Mouse (Mus musculus): ENCODE results near the gene Afg3l1. TPM values are rescaled to one million over a fixed set of nuclear protein-coding genes. Genes with fewer than 3 reads are reported as not detected.
A peak's percentile ranks its signal among the peaks of the same experiment; 100 is the strongest.
"Not testable (repeated sequence)": the region's sequence is repeated elsewhere in the genome, so short reads cannot be mapped to it uniquely, and the experiment has no call there.

Gene Afg3l1
- 11.3 to 24.6 TPM (median 14.3 TPM) in 3 replicates for total RNA-seq (2017)

DNA sequence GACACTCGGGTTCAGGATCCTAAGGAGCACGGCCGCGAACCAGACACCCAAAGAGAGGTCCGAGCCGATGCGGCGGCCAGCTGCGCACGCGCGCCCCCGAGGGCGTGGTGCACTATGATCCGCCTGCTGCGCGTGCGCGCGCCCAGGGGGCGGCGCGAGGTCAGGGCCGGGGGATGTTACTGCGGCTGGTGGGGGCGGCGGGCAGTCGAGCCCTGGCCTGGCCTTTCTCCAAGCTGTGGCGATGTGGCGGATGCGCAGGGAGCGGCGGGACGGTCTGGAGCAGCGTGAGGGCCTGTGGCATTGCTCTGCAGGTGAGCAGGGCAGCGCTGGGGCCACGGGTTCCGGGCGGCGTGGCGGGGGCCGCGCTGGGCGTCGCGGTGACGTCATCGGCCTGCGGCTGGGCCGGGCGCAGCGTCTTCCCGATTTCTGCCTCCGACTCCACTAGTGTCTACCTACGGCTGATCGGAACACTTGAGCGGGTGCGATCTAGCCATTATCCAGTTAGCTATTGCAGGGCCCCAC lies at the start of gene Afg3l1:
Afg3l1 (plus strand) TSS at position 167 of the 522 bp plus-strand sequence.
- ATAC-seq (replicated peaks; ENCODE audit: insufficient number of reproducible peaks, low FRiP score, low TSS enrichment, poor library complexity, severe bottlenecking) = peak; percentile 61

DNA sequence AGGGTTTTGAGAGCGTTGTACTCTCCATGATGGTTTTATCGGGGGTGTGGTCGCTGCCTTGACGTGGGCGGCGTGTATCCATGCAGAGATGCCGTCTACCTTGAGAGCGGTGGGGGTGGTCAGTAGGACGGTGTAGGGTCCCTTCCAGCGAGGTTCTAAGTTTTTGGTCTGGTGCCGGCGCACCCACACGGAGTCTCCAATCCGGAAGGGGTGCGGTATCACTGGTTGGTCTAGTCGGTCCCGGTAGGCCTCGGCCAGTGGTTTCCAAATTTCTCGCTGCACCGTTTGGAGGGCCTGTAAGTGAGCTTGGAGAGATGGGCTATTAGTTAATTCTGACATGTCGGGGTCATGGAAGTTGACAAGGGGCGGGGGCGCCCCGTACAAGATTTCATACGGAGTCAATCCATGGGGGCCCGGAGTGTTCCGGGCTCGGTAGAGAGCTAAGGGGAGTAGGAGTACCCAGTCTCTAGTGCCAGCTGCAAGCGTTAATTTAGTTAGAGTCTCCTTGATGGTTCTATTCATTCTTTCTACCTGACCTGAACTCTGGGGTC lies 49.3 kb upstream of the Afg3l1 start:
- ATAC-seq (replicated peaks; ENCODE audit: insufficient number of reproducible peaks, low FRiP score, low TSS enrichment, poor library complexity, severe bottlenecking) = no peak

DNA sequence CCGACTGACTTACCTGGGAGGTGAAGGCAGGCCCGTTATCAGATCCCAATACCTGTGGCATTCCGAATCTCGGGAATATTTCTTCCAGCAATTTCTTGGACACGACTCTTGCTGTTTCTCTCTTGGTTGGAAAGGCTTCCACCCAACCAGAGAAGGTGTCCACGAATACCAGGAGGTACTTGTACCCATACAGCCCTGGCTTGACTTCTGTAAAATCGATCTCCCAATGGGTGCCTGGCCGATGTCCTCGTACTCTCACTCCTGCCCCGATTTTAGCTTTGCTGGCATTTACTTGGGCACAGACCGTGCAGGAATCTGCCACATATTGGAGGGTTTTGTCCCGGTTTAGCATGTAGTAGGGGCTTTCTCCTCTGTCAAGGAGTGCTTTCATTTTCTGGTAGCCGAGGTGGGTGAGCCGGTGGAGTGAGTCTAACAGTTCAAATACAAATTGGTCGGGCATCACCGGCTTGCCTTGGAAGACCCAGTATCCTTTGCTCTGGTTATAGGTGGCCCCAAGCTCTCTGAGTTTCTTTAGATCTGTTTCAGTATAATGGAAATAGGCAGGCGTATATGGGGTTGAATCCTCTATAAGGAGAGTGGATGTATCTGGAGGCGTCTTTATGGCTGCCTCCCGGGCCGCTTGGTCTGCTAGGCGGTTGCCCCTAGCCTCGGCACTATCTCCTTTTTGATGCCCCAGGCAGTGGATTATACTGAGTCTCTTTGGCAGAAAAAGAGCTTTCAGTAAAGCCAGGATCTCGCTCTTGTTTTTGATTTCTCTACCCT lies 48.6 kb upstream of the Afg3l1 start:
- no peak for ATAC-seq (replicated peaks; ENCODE audit: insufficient number of reproducible peaks, low FRiP score, low TSS enrichment, poor library complexity, severe bottlenecking)

DNA sequence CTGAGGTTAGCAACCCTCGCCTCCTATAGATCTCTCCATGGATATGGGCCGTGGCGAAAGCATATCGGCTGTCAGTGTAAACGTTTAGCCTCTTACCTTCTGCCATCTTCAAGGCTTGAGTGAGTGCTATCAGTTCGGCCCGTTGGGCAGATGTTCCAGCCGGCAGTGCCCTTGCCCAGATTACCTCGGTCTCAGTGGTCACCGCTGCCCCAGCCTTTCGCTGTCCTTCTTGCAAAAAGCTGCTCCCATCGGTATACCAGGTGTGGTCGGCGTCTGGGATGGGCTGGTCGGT lies 48.0 kb upstream of the Afg3l1 start:
- ATAC-seq (replicated peaks; ENCODE audit: insufficient number of reproducible peaks, low FRiP score, low TSS enrichment, poor library complexity, severe bottlenecking) = not testable (repeated sequence)

DNA sequence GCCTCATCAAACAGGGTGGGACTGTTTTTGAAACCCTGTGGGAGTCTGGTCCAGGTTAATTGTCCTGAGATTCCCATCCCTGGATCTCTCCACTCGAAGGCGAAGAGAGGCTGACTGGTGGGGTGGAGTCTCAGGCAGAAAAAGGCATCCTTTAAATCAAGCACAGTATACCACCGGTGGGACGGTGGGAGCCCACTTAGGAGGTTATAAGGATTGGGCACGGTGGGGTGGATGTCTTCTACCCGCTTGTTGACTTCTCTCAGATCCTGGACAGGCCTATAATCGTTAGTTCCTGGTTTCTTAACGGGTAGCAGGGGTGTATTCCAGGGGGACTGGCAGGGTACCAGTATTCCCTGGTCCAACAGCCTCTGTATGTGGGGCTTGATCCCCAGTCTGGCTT lies 46.8 kb upstream of the Afg3l1 start:
- not testable (repeated sequence) for ATAC-seq (replicated peaks; ENCODE audit: insufficient number of reproducible peaks, low FRiP score, low TSS enrichment, poor library complexity, severe bottlenecking)

DNA sequence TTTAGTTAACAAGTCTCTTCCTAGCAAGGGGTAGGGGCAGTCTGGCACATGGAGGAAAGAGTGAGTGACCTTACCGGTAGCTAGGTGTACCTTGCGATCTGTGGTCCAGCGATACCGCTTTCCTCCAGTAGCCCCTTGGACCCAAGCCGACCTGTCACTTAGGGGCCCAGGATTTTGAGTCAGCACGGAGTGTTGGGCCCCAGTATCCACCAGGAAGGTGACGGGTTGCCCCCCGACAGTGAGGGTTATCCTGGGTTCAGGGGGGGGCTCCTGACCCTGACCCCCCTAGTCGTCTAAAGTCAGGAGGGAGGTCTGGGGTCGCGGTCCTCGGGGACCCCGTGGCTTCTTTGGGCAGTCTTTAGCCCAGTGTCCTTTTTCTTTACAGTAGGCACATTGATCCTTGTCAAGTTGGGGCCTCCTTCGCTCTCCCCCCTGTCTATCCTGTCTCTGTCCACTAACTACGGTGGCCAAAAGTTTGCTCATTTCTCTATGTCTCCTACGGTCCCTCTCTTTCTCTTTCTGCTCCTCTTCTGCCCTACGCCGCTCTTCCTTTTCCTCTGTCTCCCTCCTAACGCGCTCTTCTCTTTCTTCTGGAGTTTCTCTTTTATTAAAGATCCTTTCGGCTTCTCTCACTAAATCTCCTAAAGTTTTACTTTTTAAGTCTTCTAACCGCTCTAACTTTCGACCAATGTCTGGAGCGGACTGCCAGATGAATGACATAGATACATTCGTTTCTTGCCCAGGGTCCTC lies 45.9 kb upstream of the Afg3l1 start:
- no peak for ATAC-seq (replicated peaks; ENCODE audit: insufficient number of reproducible peaks, low FRiP score, low TSS enrichment, poor library complexity, severe bottlenecking)

DNA sequence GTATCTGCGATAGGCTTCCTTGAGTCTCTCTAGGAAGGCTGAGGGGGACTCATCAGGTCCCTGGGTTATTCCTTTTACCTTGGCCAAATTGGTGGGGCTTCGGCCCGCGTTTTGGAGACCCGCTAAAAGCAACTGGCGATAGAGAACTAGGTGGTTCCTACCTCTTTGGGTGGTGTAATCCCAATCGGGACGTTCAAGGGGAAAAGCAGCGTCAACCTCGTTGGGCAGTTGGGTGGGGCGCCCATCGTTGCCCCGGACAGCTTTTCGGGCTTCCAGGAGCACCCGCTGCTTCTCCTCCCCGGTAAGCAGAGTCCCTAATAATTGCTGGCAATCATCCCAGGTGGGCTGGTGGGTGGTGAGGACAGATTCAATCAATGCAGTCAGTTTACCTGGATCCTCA lies 45.3 kb upstream of the Afg3l1 start:
- ATAC-seq (replicated peaks; ENCODE audit: insufficient number of reproducible peaks, low FRiP score, low TSS enrichment, poor library complexity, severe bottlenecking) = no peak

DNA sequence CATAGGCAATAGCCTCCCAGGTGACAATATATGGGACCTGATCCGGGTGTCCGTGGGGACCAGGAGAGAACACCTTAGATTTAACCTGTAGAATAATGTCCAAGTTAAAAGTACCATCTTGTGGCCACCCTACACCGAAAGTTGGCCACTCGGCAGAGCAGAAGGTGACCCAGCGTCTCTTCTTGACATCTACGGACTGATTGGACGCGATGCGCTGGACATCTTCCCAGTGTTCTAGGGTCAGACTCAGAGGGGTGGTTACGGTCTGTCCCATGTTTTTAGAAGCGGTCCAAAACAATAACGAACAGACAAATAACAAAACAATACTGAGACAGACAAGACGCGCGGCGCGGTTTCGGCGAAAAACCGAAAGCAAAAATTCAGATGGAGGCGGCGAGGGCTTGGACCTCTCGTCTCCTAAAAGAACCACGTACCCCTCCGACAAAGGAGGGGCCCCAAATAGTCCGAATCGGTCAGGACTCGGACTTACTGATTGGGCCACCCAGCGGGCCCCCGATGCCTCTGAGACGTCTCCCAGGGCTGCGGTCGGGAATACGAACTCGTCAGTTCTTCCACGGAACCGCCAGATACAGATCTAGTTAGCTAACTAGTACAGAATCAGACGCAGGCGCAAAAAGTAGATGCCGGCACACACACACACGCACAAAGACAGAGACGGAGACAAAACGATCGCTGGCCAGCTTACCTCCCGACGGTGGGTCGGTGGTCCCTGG lies 44.3 kb upstream of the Afg3l1 start:
- ATAC-seq (replicated peaks; ENCODE audit: insufficient number of reproducible peaks, low FRiP score, low TSS enrichment, poor library complexity, severe bottlenecking) = not testable (repeated sequence)

DNA sequence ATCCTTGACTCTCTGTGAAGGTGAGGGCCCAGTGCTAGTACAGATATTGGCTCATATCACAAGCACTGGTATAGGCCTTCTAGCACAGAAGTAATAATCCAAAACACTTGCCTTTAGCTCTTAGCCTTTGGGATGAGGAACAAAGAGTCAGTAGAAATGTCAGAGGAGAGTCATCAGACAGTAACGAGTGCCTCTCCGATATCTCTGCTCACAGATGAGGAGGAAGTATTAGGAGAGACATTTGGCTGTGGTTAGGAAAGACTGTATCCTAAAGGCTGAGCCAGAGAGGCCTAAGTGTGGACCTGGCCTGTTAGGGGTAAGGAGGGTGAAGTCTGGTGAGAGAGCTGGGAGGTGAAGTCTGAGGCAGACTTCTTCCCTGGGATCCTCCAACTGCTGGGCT lies 35.9 kb upstream of the Afg3l1 start:
- no peak for ATAC-seq (replicated peaks; ENCODE audit: insufficient number of reproducible peaks, low FRiP score, low TSS enrichment, poor library complexity, severe bottlenecking)

DNA sequence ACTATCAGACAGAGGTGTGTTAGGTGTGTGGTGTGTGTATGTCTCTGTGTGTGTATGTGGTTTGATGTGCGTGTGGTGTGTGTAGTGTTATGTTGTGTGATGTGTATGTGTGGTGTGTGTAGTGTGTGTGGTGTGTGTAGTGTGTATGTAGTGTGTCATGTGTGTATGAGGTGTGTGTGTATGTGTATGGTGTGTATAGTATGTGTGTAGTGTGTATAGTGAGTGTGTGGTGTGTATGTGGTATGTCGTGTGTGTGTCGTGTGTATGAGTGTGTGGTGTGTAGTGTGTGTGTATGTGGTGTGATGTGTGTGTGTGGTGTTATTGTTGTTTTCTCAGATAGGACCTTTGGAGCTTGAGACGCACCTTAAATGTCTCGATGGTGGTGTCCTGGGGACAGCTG lies 35.4 kb upstream of the Afg3l1 start:
- ATAC-seq (replicated peaks; ENCODE audit: insufficient number of reproducible peaks, low FRiP score, low TSS enrichment, poor library complexity, severe bottlenecking) = peak; percentile 2; the same call in 1 of the 2 replicates

DNA sequence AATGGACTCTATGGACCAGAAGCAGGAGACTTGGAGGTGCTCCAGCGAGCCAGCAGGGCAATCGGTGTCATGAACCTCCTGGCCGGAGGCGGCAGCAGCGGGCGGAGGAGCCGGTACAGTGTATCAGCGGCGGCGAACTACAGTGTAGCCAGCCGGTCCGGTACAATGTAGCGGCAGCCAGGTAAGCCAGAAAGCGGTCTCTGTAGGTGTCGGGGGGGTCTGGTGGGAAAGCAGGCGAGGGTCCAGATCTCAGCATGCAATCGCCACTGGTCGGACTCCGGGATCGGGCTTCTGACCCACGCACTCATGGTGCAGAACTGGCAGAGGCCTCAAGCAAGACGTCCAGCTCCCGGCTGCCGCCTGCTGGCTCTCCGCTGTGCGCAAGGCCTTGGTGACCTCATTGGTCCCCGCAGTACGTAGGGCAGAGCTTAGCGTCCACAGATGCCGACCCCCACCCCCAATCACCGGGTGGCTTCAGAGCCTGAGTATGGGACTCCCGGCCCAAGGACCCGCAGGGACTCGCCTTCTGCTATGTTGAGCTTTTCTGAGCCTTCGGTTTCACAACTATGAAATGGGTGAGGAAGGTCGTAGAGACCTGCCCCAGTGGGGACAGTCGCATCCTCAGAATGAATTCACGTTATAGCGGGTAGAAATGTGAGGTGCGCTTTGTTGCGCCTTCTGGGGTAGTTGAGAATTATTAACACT lies 34.7 kb upstream of the Afg3l1 start:
- ATAC-seq (replicated peaks; ENCODE audit: insufficient number of reproducible peaks, low FRiP score, low TSS enrichment, poor library complexity, severe bottlenecking) = peak; percentile 88

DNA sequence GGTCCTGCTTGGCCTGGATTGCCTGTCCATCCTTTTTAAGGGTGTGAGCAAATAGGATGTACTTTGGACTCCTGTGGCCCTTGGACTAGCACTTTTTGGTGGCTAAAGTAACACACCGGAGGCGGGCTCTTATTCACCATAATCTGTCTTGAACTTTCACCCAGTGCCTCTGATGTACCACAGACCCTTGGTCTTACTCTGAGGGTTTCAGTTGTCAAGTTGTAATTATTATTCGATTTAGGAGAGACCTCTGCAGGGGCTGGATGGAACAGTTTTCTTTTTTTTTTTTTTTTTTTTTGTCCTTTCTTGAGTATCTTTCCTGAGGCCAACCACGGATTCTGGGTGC lies 34.2 kb upstream of the Afg3l1 start:
- no peak for ATAC-seq (replicated peaks; ENCODE audit: insufficient number of reproducible peaks, low FRiP score, low TSS enrichment, poor library complexity, severe bottlenecking)

DNA sequence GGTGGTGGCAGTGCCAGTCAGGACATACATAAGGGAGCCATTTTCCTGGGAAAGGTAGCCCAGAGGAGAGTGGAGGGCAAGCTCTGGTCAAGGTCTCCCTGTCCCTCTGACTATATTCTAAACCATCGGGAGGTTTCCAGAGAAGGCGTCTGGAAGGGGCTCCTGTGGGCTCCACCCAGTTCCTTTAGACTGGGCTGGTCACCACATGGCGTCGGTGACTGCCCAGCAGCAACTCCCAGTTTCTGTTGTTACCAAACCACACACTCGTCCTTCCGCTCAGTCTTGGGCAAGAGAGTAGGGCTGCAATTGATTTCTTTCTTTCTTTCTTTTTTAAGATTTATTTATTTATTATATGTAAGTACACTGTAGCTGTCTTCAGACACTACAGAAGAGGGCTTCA lies 33.6 kb upstream of the Afg3l1 start:
- 0 out of 2 replicates have a peak, but pooled peaks have one; percentile 49 for ATAC-seq (replicated peaks; ENCODE audit: insufficient number of reproducible peaks, low FRiP score, low TSS enrichment, poor library complexity, severe bottlenecking)

DNA sequence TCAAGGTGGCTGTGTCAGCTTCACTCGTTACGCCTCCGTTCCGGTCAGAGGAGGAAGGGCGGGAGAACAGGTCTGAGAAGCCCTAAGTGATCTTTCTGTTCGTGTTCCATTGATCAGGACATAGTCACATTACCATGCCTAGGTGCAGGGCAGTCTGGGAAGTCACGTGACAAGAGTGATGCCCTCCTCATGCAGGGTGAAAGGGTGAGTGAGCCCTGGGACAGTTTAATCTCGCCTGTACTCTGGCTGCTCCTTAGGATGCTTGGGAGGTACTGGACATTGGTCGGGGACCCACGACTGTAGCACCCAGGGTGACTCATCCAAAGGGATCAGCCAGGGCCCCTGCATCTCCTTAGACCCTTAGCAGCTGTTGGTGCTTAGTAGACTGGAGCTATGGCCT lies 31.7 kb upstream of the Afg3l1 start:
- ATAC-seq (replicated peaks; ENCODE audit: insufficient number of reproducible peaks, low FRiP score, low TSS enrichment, poor library complexity, severe bottlenecking) = no peak

DNA sequence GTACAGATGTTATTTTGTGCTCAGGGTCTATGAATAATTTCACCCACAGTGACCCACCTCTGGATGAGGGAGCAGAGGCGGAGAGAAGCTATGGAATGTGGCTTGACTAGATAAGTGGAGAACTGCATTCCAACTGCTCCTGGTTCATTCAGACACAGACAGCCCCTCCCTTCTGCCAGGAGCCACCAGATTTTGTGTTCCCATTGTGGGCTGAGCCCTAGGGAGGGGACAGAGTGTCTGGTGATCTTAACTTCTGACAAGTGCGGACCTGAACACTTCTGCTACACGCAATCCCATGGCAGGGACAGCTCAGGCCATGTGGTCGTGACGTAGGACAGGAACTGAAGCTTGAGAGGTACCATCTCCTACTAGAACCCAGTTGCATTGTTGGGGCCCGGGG lies 30.9 kb upstream of the Afg3l1 start:
- no peak for ATAC-seq (replicated peaks; ENCODE audit: insufficient number of reproducible peaks, low FRiP score, low TSS enrichment, poor library complexity, severe bottlenecking)

DNA sequence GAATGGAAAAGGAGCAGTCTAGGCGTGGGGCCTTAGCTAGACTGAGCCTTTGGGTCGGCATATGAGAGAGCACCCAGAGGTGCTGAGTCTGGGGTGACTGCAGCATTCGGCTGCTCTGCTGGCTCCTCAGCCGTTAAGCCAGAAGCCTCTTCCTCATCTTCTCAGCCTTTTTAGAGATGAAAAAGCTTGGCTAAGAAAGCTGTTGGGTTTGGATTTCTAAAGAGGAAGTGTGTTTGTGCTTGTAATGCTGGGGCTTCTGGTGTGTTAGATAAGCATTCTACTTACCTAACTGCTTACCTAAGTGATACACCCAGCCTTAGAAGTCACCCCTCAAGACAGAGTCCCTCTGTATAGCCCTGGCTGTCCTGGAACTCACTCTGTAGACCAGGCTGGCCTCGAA lies 26.9 kb upstream of the Afg3l1 start:
- ATAC-seq (replicated peaks; ENCODE audit: insufficient number of reproducible peaks, low FRiP score, low TSS enrichment, poor library complexity, severe bottlenecking) = no peak

DNA sequence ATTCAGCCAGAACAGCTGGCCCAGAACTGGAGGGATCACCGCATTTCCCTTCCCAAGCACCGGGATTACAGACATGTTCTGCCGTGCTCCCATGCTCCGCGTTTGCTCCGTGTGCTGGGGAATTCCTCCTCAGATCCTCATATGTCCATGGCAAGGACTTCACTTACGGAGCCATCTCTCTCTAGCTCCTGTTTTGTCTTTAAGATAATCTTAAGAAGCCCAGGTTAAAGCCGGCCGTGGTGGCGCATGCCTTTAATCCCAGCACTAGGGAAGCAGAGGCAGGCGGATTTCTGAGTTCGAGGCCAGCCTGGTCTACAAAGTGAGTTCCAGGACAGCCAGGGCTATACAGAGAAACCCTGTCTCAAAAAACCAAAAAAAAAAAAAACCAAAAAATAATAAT lies 26.0 kb upstream of the Afg3l1 start:
- ATAC-seq (replicated peaks; ENCODE audit: insufficient number of reproducible peaks, low FRiP score, low TSS enrichment, poor library complexity, severe bottlenecking) = not testable (repeated sequence)

DNA sequence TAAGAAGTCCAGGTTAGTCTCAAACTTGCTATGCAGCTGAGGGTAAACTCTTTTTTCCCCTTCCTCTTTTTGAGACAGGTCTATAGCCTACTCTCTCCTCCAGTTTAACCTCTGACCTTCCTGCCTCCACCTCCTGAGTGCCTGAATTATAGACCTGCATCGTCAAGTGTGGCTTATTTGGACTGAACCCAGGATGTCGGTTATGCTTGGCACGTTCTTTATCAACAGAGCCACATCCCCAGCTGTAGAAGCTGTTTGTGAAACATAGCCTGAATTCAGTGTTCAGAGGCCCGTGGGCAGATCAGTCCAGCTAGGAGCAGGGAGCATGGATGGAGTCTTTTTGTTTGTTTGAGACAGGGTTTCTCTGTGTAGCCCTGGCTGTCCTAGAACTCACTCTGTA lies 25.6 kb upstream of the Afg3l1 start:
- no peak for ATAC-seq (replicated peaks; ENCODE audit: insufficient number of reproducible peaks, low FRiP score, low TSS enrichment, poor library complexity, severe bottlenecking)

DNA sequence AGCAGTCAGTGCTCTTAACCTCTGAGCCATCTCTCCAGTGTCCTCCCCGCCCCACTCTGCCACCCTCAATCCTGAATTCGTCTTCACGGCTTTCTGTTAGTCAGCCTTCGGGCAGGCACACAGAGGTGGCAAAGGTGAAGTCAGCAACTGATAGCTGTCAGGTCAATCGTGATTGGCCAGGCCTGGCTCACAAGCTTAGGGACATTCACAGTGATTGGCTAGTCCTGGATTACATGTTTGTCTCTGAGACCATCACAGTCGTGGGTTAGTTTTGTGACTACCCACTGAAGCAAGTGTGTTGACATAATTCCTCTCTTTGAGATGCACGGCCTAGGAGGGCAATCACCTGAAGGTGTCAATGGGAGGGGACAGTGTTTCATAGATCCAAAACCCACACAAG lies 24.4 kb upstream of the Afg3l1 start:
- no peak for ATAC-seq (replicated peaks; ENCODE audit: insufficient number of reproducible peaks, low FRiP score, low TSS enrichment, poor library complexity, severe bottlenecking)
